Mouse (Mus musculus): ENCODE results near the gene Lrrc10. TPM values are rescaled to one million over a fixed set of nuclear protein-coding genes. Genes with fewer than 3 reads are reported as not detected.

Lrrc10 gene
- not detected in 2 replicates for polyA plus RNA-seq (2015; fragmentation: Nextera tagmentation; extraction: Ambion mirVana)

DNA sequence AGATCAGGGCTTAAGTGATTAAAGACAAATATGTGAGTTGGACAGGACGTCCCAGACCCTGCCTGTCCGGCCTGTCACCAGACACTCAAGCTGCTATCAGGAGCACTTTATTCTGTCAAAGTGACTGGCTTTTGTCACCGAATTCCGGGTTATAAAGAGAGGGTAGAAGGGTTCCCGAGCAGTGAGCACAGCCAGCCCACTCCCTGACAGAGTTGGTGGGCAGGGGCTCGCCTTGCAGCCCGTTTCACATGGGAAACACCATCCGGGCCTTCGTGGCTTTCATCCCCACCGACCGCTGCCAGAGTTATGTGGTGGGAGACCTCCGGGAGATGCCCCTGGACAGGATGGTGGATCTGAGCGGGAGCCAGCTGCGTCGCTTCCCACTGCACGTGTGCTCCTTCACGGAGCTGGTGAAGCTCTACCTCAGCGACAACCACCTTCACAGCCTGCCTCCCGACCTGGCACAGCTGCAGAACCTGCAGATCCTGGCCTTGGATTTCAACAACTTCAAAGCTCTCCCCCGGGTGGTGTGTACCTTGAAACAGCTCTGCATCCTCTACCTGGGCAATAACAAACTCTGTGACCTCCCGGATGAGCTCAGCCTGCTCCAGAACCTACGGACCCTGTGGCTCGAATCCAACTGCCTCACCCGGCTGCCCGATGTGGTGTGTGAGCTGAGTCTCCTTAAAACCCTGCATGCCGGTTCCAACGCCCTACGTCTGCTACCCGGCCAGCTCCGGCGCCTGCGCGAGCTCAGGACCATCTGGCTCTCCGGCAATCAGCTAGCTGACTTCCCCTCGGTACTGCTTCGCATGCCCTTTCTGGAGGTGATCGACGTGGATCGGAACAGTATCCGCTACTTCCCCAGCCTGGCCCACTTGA is at the start of gene Lrrc10:
Gene Lrrc10 (plus strand): TSS at position 167 of the 882 bp plus-strand sequence.
- Histone ChIP-seq H3K9me3 (no peaks in the 10 kb centered on the region), H3K27me3 (peaks cover 3% of the 10 kb centered on the region; the same call in 1 of the 2 replicates), H3K36me3 (peaks cover 12% of the 10 kb centered on the region), H3K4me2 (replicated peaks) (peak within 1 kb of the TSS; percentile 57), H3K9ac (peak within 1 kb of the TSS; percentile 37; the same call in 1 of the 2 replicates), H3K27ac (no peak within 1 kb of the TSS), H3K4me1 (peaks cover 27% of the 10 kb centered on the region), H3K4me3 (peak within 1 kb of the TSS; percentile 24)
- WGBS = 30% methylated on average over 40 of the region's 40 CpGs
- no peak; the same call in 1 of the 2 replicates for ATAC-seq (ENCODE audit: low FRiP score, low read depth)

DNA sequence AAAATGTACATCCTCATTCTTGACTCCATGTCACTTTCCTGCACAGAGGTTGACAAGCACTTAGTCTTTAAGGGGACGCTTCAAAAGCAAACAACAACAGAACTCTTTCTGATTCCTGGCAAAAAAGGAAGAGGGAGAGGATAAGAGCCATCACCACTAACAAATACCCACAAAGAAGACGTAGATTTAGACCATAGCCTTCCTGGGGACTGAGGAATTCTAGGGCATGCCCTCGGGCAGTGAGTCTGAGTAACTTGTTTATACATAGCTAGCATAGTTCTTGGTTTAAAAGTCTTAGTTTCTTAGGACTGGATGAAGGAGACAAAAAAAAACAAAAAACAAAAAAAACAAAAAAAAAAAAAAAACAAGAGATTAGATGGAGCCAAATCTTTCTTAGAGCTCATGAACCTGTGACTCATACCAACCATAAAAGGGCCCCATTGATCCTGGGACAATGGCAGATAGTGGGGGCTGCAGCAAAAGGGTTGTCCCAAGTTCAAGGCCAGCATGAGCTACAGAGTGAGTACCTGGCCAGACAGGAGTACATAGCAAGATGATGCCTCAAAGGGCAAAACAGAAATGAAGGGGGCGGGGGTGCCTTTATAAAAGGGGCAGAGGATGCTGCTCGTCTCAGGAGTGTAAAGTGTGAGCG is 49.4 kb upstream of the Lrrc10 start:
- Histone ChIP-seq H3K4me1 (no peaks in the 10 kb centered on the region), H3K9ac (no peak overlapping the region), H3K4me3 (no peak overlapping the region), H3K4me2 (replicated peaks) (no peak overlapping the region), H3K9me3 (no peaks in the 10 kb centered on the region), H3K36me3 (no peaks in the 10 kb centered on the region), H3K27me3 (no peaks in the 10 kb centered on the region), H3K27ac (no peak overlapping the region)
- 69% methylated on average over 6 of the region's 6 CpGs for WGBS
- ATAC-seq (ENCODE audit: low FRiP score, low read depth) = no peak

DNA sequence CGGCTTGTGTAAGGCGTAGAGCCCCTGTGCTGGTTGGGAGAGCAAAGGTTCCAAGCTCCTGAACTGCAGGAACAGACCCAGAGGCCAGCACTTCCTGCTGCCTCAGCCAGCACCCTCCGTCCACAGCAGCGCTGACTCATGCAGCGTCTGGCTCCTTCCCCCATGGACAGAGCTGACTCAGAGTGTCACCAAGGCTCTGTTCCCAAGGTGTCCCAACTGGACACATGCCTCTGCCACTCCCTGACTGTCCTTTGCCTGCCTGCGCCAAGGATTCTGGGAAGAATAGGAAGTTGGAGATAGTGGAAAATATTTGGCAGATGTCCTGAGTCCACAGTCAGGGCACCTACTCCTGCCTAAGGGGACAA is 48.9 kb upstream of the Lrrc10 start:
- no peaks in the 10 kb centered on the region for H3K4me1 ChIP-seq
- no peak overlapping the region for H3K4me3 ChIP-seq
- no peak overlapping the region for H3K27ac ChIP-seq
- no peaks in the 10 kb centered on the region for H3K36me3 ChIP-seq
- 73% methylated on average over 6 of the region's 6 CpGs for WGBS
- no peaks in the 10 kb centered on the region for H3K27me3 ChIP-seq
- no peaks in the 10 kb centered on the region for H3K9me3 ChIP-seq
- no peak overlapping the region for H3K9ac ChIP-seq
- no peak overlapping the region for H3K4me2 ChIP-seq (replicated peaks)
- ATAC-seq (ENCODE audit: low FRiP score, low read depth) = no peak

DNA sequence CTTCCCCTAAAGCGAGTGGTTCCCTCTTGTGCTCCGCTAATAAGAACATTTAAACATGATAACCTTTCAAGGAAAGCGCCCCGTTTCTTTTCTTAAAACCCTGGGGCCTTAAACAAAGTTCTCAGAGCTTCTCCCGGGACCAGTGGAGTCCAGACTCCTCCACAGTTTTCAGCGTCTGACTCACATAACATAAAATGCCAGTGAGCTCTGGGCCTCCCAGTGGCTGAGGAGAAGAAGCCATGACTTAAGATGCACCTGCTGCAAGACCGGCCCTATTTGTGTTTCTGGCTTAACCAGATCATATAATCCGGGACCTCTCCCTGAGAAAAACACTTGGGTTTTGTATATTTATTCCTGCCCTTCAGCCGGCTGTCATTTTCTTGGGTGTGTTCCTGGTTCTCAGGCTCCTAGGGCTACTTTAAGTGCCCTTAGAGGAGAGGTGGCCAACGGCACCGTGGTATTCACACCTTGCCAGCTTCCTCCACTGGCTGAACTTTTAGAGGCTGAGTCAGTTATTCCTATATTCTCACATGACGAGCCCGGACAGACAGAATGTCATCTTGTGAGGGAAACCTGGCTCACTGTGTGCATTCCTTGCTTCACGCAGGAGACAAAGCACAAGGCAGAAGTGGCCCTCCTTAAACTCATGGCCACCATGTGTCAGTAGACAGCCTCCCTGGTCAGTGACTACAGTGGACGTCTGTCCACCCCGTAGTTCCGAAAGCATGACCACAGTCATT is 46.3 kb upstream of the Lrrc10 start:
- WGBS = 78% methylated on average over 17 of the region's 17 CpGs
- H3K36me3 ChIP-seq = no peaks in the 10 kb centered on the region
- no peak for ATAC-seq (ENCODE audit: low FRiP score, low read depth)
- H3K4me3 ChIP-seq = no peak overlapping the region
- H3K27me3 ChIP-seq = no peaks in the 10 kb centered on the region
- H3K9me3 ChIP-seq = no peaks in the 10 kb centered on the region
- H3K4me1 ChIP-seq = no peaks in the 10 kb centered on the region
- H3K9ac ChIP-seq = no peak overlapping the region
- H3K27ac ChIP-seq = no peak overlapping the region
- no peak overlapping the region for H3K4me2 ChIP-seq (replicated peaks)

DNA sequence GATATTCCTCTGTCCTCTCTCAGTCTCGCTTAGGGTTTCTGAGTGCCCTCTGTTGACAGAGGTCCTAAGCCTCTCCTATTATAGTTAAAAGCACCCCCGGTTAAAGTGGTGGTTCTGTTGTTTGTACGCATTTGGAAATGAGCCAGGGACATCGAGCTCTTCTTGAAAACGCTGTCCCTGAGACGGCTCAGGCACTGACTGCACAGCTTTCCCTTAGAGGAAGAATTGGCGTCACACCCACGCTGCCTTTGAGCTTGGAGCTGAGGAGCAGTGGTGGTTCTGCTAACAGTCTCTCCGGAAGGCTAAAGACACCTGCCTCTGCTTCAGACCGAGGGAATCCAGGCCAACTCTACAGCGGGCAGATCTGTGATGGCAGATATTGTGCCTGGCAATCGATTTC is 44.2 kb upstream of the Lrrc10 start:
- no peak overlapping the region for H3K9ac ChIP-seq
- H3K4me2 ChIP-seq (replicated peaks) = no peak overlapping the region
- no peaks in the 10 kb centered on the region for H3K27me3 ChIP-seq
- H3K4me1 ChIP-seq = peaks cover 16% of the 10 kb centered on the region
- H3K27ac ChIP-seq = no peak overlapping the region
- 73% methylated on average over 12 of the region's 12 CpGs for WGBS
- H3K36me3 ChIP-seq = no peaks in the 10 kb centered on the region
- no peaks in the 10 kb centered on the region for H3K9me3 ChIP-seq
- H3K4me3 ChIP-seq = no peak overlapping the region
- ATAC-seq (ENCODE audit: low FRiP score, low read depth) = no peak

DNA sequence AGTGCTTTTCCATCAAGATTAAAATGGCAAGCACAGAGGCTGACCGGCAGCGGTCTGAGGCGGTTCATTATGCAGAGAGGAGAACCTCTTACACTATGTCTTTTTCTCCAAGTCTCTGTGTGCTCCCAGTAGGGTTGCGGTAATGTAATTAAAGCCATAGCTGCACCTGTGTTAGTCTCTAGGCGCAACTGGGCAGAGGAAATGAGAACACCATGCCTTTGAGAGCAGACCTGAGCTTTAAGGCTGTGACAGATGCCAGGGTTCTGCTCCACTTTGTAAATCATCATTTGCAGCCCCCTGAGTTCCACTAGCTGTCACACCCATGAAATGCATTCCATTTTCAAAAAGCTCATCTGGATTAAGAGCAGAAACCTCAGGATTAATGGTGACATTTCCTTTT is 40.4 kb upstream of the Lrrc10 start:
- Histone ChIP-seq H3K4me3 (no peak overlapping the region), H3K4me2 (replicated peaks) (no peak overlapping the region; the same call in 1 of the 2 replicates), H3K4me1 (peaks cover 22% of the 10 kb centered on the region), H3K27me3 (no peaks in the 10 kb centered on the region), H3K27ac (no peak overlapping the region), H3K9ac (no peak overlapping the region), H3K9me3 (no peaks in the 10 kb centered on the region), H3K36me3 (no peaks in the 10 kb centered on the region)
- WGBS = 33% methylated on average over 5 of the region's 5 CpGs
- ATAC-seq (ENCODE audit: low FRiP score, low read depth) = peak; percentile 62

DNA sequence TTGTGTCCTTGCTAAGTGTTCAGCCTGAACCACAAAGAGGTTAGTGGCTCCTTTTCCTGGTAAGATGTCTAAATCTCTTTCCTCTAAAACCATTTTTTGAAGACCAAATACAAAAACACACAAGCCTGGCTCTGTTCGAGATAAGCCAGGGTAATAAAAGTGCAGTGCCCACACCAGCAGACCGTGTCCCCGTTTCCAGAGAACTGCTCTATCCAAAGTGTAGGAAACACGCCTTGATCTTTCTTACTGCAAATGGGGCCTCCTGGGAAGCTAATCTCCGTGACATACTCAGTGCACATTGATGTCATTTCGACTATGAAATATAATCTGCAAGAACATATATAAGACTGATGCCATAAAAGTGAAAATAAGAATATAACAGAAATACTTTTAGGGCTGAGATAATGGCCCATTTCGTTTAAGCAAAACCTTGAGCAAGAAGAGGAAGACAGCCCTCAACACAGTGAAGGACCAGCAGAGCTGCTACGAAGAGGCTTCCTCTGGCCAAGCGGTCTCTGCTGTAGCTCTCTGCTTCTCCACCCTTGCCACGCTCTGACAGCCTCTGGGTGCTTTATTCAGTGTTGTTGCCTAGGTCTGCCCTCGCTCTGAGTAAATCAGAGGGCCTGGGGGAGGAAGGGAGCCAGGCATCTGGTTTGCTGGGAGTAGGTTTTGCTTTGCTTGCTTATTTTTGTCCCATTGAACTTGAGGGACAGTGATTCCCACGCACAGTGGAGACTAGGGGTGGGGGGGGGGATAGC is 39.3 kb upstream of the Lrrc10 start:
- H3K4me1 ChIP-seq = peaks cover 22% of the 10 kb centered on the region
- no peak overlapping the region for H3K4me2 ChIP-seq (replicated peaks)
- no peak overlapping the region for H3K9ac ChIP-seq
- no peak overlapping the region; the same call in 1 of the 2 replicates for H3K27ac ChIP-seq
- ATAC-seq (ENCODE audit: low FRiP score, low read depth) = no peak
- no peaks in the 10 kb centered on the region for H3K36me3 ChIP-seq
- H3K4me3 ChIP-seq = no peak overlapping the region
- H3K9me3 ChIP-seq = no peaks in the 10 kb centered on the region
- WGBS = 49% methylated on average over 12 of the region's 12 CpGs
- no peaks in the 10 kb centered on the region for H3K27me3 ChIP-seq

DNA sequence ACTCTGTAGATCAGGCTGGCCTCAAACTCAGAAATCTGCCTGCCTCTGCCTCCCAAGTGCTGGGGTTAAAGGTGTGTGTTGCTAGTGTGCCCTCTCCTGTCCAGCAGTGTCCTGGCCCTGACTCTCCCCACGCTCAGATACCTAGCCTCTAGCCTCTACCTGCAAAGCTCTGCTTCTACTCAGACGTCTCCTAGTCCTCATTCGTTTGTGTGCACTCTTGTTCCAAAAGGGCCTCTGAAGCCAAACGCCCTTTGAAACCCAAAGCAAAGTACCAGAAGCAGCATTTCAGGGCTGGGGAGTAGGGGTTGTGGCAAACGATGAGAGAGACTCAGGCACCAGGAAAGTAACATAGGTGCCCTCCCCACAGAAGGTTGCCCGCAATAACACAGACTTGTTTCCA is 35.5 kb upstream of the Lrrc10 start:
- ATAC-seq (ENCODE audit: low FRiP score, low read depth) = no peak
- H3K9ac ChIP-seq = no peak overlapping the region
- WGBS = 77% methylated on average over 6 of the region's 6 CpGs
- H3K4me1 ChIP-seq = peaks cover 18% of the 10 kb centered on the region
- H3K4me2 ChIP-seq (replicated peaks) = no peak overlapping the region
- H3K27ac ChIP-seq = no peak overlapping the region
- no peaks in the 10 kb centered on the region for H3K36me3 ChIP-seq
- no peak overlapping the region for H3K4me3 ChIP-seq
- H3K27me3 ChIP-seq = no peaks in the 10 kb centered on the region
- H3K9me3 ChIP-seq = no peaks in the 10 kb centered on the region

DNA sequence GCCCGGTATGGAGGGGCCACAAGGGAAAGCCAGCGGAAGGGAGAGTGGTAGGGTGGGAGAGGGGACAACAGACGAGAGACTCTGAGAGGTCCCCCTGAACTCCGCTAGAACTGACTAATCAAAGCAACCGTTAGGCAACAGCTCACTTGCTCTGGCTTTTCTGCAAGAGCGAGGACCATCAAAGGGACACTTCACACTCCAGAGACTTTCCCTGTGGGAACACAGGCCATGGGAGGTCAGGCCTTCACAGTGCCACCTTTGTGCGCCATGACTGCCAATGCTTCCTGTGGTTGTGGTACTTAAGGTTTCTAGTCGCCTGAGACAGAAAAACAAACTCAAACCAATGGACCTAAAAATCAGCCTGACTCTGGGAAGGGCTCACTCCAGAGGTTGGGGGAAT is 34.1 kb upstream of the Lrrc10 start:
- H3K9me3 ChIP-seq = no peaks in the 10 kb centered on the region
- H3K27ac ChIP-seq = no peak overlapping the region
- no peaks in the 10 kb centered on the region for H3K36me3 ChIP-seq
- ATAC-seq (ENCODE audit: low FRiP score, low read depth) = no peak
- WGBS = 60% methylated on average over 8 of the region's 8 CpGs
- no peaks in the 10 kb centered on the region for H3K27me3 ChIP-seq
- H3K4me1 ChIP-seq = peaks cover 8% of the 10 kb centered on the region
- H3K9ac ChIP-seq = no peak overlapping the region
- no peak overlapping the region for H3K4me2 ChIP-seq (replicated peaks)
- H3K4me3 ChIP-seq = no peak overlapping the region

DNA sequence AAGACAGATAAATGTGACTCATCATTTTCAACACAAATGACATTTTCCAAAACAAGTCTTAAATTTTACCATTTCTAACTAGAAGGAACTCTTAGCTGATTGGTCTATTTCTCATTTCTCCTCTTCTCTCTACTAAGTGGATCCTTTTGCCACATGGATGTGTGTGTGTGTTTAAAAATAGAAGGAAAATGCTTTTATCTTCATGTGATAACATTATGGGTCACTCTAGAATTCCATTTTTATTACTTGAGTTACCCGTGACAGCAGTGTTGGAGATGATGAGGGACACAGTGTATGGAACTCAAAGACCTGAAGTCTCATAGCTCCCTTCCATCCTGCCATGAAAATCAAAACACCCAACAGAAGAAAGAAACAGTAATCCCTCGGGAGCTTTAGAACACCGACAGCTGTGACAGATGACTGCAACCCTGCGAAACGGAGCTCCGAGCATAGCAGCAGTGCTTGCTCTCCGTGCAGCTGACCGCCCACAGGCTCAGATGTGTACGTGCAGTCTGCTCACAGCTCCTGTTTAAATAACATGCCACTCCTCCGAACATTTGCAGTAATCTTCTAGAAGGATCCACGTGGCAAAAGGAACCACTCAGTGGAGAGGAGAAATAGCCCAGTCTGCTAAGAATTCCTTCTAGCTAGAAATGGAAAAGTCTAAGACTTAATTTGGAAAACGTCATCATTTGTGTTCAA is 31.3 kb upstream of the Lrrc10 start:
- no peaks in the 10 kb centered on the region for H3K9me3 ChIP-seq
- no peak overlapping the region for H3K9ac ChIP-seq
- 18% methylated on average over 12 of the region's 12 CpGs for WGBS
- ATAC-seq (ENCODE audit: low FRiP score, low read depth) = peak; percentile 81
- H3K27me3 ChIP-seq = no peaks in the 10 kb centered on the region
- H3K4me1 ChIP-seq = peaks cover 3% of the 10 kb centered on the region
- no peak overlapping the region for H3K27ac ChIP-seq
- peak overlapping the region; percentile 34 for H3K4me2 ChIP-seq (replicated peaks)
- no peaks in the 10 kb centered on the region for H3K36me3 ChIP-seq
- no peak overlapping the region for H3K4me3 ChIP-seq

DNA sequence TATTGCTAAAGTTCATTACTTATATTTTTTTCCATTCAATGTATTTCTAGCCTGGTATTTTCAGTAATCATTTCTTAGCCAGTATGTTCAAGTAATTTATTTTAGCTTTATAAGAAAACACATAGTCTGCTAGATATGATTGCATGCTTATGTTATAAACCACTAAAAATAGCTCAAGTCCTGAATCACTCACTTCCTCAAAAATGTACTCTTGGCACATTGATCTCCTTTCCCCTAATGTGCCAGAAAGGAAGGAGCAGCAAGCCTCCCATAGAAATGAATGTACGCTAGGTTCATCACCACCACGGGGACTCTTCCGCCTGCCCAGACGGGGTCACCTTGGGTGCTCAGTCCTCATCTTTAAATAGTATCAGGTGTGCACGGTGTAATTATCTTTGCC is 30.6 kb upstream of the Lrrc10 start:
- H3K9me3 ChIP-seq = no peaks in the 10 kb centered on the region
- H3K27me3 ChIP-seq = no peaks in the 10 kb centered on the region
- H3K27ac ChIP-seq = no peak overlapping the region
- 87% methylated on average over 5 of the region's 5 CpGs for WGBS
- H3K4me2 ChIP-seq (replicated peaks) = no peak overlapping the region
- H3K4me1 ChIP-seq = peaks cover 3% of the 10 kb centered on the region
- no peaks in the 10 kb centered on the region for H3K36me3 ChIP-seq
- no peak for ATAC-seq (ENCODE audit: low FRiP score, low read depth)
- H3K9ac ChIP-seq = no peak overlapping the region
- no peak overlapping the region for H3K4me3 ChIP-seq

Measured in limb, embryonic 13.5 days (tissue).